Mouse (Mus musculus): Measurements from ENCODE around the gene Ttc34. TPM values are rescaled to one million over a fixed set of nuclear protein-coding genes. Genes with fewer than 3 reads are reported as not detected.

Ttc34 gene
- polyA plus RNA-seq, 1 experiment from 2014 or later = 0.85 TPM

DNA sequence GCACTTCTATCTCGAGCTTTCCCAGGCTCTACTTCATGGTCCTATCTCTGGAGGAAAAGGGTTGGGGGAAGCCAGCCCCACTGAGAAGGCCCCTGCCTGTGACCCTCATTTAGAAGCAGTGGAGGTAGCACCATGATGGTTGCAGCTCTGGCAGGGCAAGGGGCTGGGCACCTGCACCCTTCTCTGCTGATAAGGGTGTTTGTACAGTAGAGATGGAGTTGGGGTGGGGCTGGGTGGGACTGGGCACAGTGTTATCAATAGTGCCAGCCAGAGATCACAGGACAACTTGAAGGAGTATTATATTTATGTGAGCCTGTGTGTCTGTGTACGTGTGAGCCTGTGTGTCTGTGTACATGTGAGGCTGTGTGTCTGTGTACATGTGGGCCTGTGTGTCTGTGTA lies 74.4 kb downstream of the Ttc34 start:
- Histone ChIP-seq H3K36me3 (ENCODE audit: control insufficient read depth, insufficient read depth, low read length) (no peaks in the 10 kb centered on the region), H3K4me1 (ENCODE audit: control insufficient read depth, insufficient read depth, low read length) (no peaks in the 10 kb centered on the region), H3K9me3 (replicated peaks; ENCODE audit: control insufficient read depth, low read length) (no peaks in the 10 kb centered on the region), H3K27ac (ENCODE audit: low read depth, low read length) (no peak overlapping the region), H3K9ac (ENCODE audit: low read length) (no peak overlapping the region), H3K27me3 (replicated peaks; ENCODE audit: control insufficient read depth, insufficient read depth, low read length) (no peaks in the 10 kb centered on the region), H3K4me2 (ENCODE audit: low read length) (no peak overlapping the region), H3K4me3 (ENCODE audit: low read depth, low read length) (no peak overlapping the region)
- 74% methylated on average over 2 of the region's 2 CpGs for WGBS
- ATAC-seq = no peak
- DNase-seq (ENCODE audit: low spot score) = no peak

- Histone ChIP-seq H3K36me3 (ENCODE audit: control insufficient read depth, insufficient read depth, low read length) (no peaks in the 10 kb centered on the region), H3K4me1 (ENCODE audit: control insufficient read depth, insufficient read depth, low read length) (no peaks in the 10 kb centered on the region), H3K4me3 (ENCODE audit: low read depth, low read length) (no peak overlapping the region), H3K27ac (ENCODE audit: low read depth, low read length) (no peak overlapping the region), H3K27me3 (replicated peaks; ENCODE audit: control insufficient read depth, insufficient read depth, low read length) (no peaks in the 10 kb centered on the region), H3K9ac (ENCODE audit: low read length) (no peak overlapping the region), H3K9me3 (replicated peaks; ENCODE audit: control insufficient read depth, low read length) (no peaks in the 10 kb centered on the region), H3K4me2 (ENCODE audit: low read length) (no peak overlapping the region)
- DNase-seq (ENCODE audit: low spot score) = no peak
- ATAC-seq = no peak
- 93% methylated on average over 3 of the region's 3 CpGs for WGBS
These were observed 76.6 kb downstream of the Ttc34 start for GRCm38 (mm10) chr4:154913845-154914244.

- H3K9me3 ChIP-seq (replicated peaks; ENCODE audit: control insufficient read depth, low read length) = no peaks in the 10 kb centered on the region
- no peaks in the 10 kb centered on the region for H3K27me3 ChIP-seq (replicated peaks; ENCODE audit: control insufficient read depth, insufficient read depth, low read length)
- DNase-seq (ENCODE audit: low spot score) = no peak
- no peak overlapping the region for H3K27ac ChIP-seq (ENCODE audit: low read depth, low read length)
- no peaks in the 10 kb centered on the region for H3K36me3 ChIP-seq (ENCODE audit: control insufficient read depth, insufficient read depth, low read length)
- no peak overlapping the region for H3K4me3 ChIP-seq (ENCODE audit: low read depth, low read length)
- no peak overlapping the region for H3K4me2 ChIP-seq (ENCODE audit: low read length)
- WGBS = 89% methylated on average over 4 of the region's 4 CpGs
- no peak for ATAC-seq
- no peak overlapping the region for H3K9ac ChIP-seq (ENCODE audit: low read length)
- H3K4me1 ChIP-seq (ENCODE audit: control insufficient read depth, insufficient read depth, low read length) = no peaks in the 10 kb centered on the region
These were observed 77.0 kb downstream of the Ttc34 start for GRCm38 (mm10) chr4:154914252-154914651.

- WGBS = 86% methylated on average over 3 of the region's 3 CpGs
- H3K4me1 ChIP-seq (ENCODE audit: control insufficient read depth, insufficient read depth, low read length) = no peaks in the 10 kb centered on the region
- no peaks in the 10 kb centered on the region for H3K36me3 ChIP-seq (ENCODE audit: control insufficient read depth, insufficient read depth, low read length)
- no peak overlapping the region for H3K4me2 ChIP-seq (ENCODE audit: low read length)
- H3K4me3 ChIP-seq (ENCODE audit: low read depth, low read length) = no peak overlapping the region
- no peak overlapping the region for H3K27ac ChIP-seq (ENCODE audit: low read depth, low read length)
- H3K9ac ChIP-seq (ENCODE audit: low read length) = no peak overlapping the region
- ATAC-seq (no peak), DNase-seq (ENCODE audit: low spot score) (no peak)
- no peaks in the 10 kb centered on the region for H3K9me3 ChIP-seq (replicated peaks; ENCODE audit: control insufficient read depth, low read length)
- H3K27me3 ChIP-seq (replicated peaks; ENCODE audit: control insufficient read depth, insufficient read depth, low read length) = no peaks in the 10 kb centered on the region
These were observed 77.4 kb downstream of the Ttc34 start for GRCm38 (mm10) chr4:154914707-154915106.

- no peak for ATAC-seq
- H3K4me3 ChIP-seq (ENCODE audit: low read depth, low read length) = no peak overlapping the region
- no peaks in the 10 kb centered on the region for H3K9me3 ChIP-seq (replicated peaks; ENCODE audit: control insufficient read depth, low read length)
- H3K4me2 ChIP-seq (ENCODE audit: low read length) = no peak overlapping the region
- H3K27me3 ChIP-seq (replicated peaks; ENCODE audit: control insufficient read depth, insufficient read depth, low read length) = no peaks in the 10 kb centered on the region
- H3K27ac ChIP-seq (ENCODE audit: low read depth, low read length) = no peak overlapping the region
- H3K9ac ChIP-seq (ENCODE audit: low read length) = no peak overlapping the region
- DNase-seq (ENCODE audit: low spot score) = no peak
- 89% methylated on average over 10 of the region's 10 CpGs for WGBS
- no peaks in the 10 kb centered on the region for H3K4me1 ChIP-seq (ENCODE audit: control insufficient read depth, insufficient read depth, low read length)
- no peaks in the 10 kb centered on the region for H3K36me3 ChIP-seq (ENCODE audit: control insufficient read depth, insufficient read depth, low read length)
These were observed 78.0 kb downstream of the Ttc34 start for GRCm38 (mm10) chr4:154915286-154915685.

GRCm38 (mm10) chr4:154916662-154917061 lies 79.4 kb downstream of the Ttc34 start:
- Histone ChIP-seq H3K9me3 (replicated peaks; ENCODE audit: control insufficient read depth, low read length) (no peaks in the 10 kb centered on the region), H3K9ac (ENCODE audit: low read length) (no peak overlapping the region), H3K4me2 (ENCODE audit: low read length) (no peak overlapping the region), H3K4me1 (ENCODE audit: control insufficient read depth, insufficient read depth, low read length) (no peaks in the 10 kb centered on the region), H3K27ac (ENCODE audit: low read depth, low read length) (no peak overlapping the region), H3K27me3 (replicated peaks; ENCODE audit: control insufficient read depth, insufficient read depth, low read length) (no peaks in the 10 kb centered on the region), H3K36me3 (ENCODE audit: control insufficient read depth, insufficient read depth, low read length) (no peaks in the 10 kb centered on the region), H3K4me3 (ENCODE audit: low read depth, low read length) (no peak overlapping the region)
- DNase-seq (ENCODE audit: low spot score) = no peak
- 83% methylated on average over 4 of the region's 4 CpGs for WGBS
- no peak for ATAC-seq

Other genes with a start within 250 kb of the Ttc34 start
- 20.6 and 25.0 TPM in 2 replicates for gene Prdm16, start 200.6 kb upstream of the Ttc34 start, polyA plus RNA-seq (2014; fragmentation: Nextera tagmentation; extraction: Ambion mirVana)
- gene Actrt2, start 169.6 kb upstream of the Ttc34 start, polyA plus RNA-seq (2014; fragmentation: Nextera tagmentation; extraction: Ambion mirVana) = not detected in 2 replicates
- 0.13 and 0.37 TPM in 2 replicates for gene Mmel1, start 32.1 kb downstream of the Ttc34 start, polyA plus RNA-seq (2014; fragmentation: Nextera tagmentation; extraction: Ambion mirVana)
- 40.3 and 45.9 TPM in 2 replicates for gene Fam213b, start 61.7 kb downstream of the Ttc34 start, polyA plus RNA-seq (2014; fragmentation: Nextera tagmentation; extraction: Ambion mirVana)
- not detected in 2 replicates for gene Tnfrsf14, start 91.1 kb downstream of the Ttc34 start, polyA plus RNA-seq (2014; fragmentation: Nextera tagmentation; extraction: Ambion mirVana)
- gene Hes5, start 123.5 kb downstream of the Ttc34 start, polyA plus RNA-seq (2014; fragmentation: Nextera tagmentation; extraction: Ambion mirVana) = 73.0 and 86.0 TPM in 2 replicates
- gene Pank4, start 126.7 kb downstream of the Ttc34 start, polyA plus RNA-seq (2014; fragmentation: Nextera tagmentation; extraction: Ambion mirVana) = 34.6 and 38.9 TPM in 2 replicates
- 6.2 and 7.4 TPM in 2 replicates for gene Plch2, start 219.3 kb downstream of the Ttc34 start, polyA plus RNA-seq (2014; fragmentation: Nextera tagmentation; extraction: Ambion mirVana)
- gene Pex10, start 229.6 kb downstream of the Ttc34 start, polyA plus RNA-seq (2014; fragmentation: Nextera tagmentation; extraction: Ambion mirVana) = 4.2 and 4.9 TPM in 2 replicates
- gene Rer1, start 248.9 kb downstream of the Ttc34 start, polyA plus RNA-seq (2014; fragmentation: Nextera tagmentation; extraction: Ambion mirVana) = 161 and 163 TPM in 2 replicates
- gene Morn1, start 249.1 kb downstream of the Ttc34 start, polyA plus RNA-seq (2014; fragmentation: Nextera tagmentation; extraction: Ambion mirVana) = 7.1 and 10.6 TPM in 2 replicates

Measured in forebrain, embryonic 14.5 days (tissue).